Mouse (Mus musculus): Measurements from ENCODE around the gene Gzma.
A peak's percentile ranks its signal among the peaks of the same experiment; 100 is the strongest.

The Gzma gene

DNA sequence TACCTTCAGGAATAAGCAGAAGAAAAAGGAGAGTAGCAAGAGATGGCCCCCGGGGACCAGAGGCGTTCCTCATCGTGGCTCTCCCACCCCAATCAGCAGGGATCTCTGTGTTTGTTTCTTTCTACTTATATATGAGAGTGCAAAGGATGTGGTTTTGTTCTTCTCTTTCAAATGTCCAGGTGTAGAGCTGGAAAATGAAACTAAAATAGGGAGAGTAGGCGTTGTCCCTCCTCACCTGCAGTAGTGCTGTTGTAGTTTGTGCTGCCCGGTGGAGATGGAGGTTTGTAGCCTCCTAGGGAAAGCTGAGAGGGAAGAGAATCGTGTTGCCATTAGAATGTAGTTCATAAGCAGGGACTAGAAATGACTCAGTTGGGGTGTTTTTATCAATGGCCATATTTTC, at the start of gene Gzma:
Gene Gzma, minus strand, starts transcription at position 103 of the 400 bp plus-strand sequence.
- no peak for DNase-seq (ENCODE audit: low spot score in 2 of 2)

DNA sequence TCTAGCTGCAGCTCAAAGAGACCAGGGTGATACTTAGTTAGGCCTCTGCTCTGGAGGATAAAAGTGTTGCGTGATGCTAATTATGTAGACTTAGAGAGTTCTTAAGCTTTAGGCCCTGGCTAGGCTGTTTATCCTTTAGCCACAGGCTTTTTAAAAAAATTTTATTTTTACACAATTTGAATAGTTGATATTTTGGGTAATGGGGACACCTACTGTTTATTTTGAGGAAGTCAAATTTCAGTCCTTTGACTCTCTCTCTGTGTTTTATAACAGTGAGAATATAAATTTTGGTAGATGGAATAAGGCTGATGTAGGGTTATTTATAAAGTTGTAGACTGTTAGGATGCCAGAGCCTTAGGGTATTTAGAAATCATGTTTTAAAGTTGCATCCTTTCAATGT, 38.8 kb upstream of the Gzma start:
- DNase-seq (ENCODE audit: low spot score in 2 of 2), result no peak

DNA sequence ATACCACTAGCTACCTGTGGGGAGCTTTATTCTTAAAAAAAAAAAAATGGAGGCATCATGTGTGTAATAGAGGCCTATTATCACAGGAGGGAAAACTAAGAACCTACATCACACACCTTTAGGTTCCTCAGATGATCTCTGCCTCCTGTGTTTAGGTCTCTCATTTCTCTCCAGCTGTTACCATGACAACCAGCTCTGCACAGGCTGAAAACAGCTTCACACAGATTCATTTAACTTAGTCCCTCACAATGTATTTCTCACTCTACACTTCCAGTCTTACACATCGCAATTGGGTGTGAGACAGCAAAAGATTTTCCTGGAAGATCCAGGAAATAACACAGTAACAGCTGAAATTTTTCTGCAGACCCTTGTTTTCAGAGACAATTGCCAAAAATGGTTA, 29.2 kb upstream of the Gzma start:
- DNase-seq (ENCODE audit: low spot score in 2 of 2), result no peak

DNA sequence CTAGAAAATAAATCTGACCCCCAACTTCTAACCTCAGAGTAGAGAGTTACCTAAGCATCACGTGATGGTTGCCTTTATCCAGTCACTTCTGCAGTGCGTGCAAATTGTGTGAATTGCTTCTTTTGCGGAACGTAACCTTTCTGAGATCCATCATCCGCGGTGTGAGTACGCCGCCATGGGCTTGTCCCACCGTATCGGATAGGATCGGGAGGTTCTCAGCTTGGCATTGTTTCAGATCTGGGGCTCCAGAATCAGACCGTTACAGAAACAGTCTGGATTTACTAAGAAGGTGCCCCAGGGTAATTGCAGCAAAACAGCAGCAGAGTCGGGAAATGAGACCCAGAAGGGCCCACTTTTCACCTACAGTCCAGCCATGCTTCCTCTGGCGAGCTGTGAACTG, 20.5 kb upstream of the Gzma start:
- no peak for DNase-seq (ENCODE audit: low spot score in 2 of 2)

DNA sequence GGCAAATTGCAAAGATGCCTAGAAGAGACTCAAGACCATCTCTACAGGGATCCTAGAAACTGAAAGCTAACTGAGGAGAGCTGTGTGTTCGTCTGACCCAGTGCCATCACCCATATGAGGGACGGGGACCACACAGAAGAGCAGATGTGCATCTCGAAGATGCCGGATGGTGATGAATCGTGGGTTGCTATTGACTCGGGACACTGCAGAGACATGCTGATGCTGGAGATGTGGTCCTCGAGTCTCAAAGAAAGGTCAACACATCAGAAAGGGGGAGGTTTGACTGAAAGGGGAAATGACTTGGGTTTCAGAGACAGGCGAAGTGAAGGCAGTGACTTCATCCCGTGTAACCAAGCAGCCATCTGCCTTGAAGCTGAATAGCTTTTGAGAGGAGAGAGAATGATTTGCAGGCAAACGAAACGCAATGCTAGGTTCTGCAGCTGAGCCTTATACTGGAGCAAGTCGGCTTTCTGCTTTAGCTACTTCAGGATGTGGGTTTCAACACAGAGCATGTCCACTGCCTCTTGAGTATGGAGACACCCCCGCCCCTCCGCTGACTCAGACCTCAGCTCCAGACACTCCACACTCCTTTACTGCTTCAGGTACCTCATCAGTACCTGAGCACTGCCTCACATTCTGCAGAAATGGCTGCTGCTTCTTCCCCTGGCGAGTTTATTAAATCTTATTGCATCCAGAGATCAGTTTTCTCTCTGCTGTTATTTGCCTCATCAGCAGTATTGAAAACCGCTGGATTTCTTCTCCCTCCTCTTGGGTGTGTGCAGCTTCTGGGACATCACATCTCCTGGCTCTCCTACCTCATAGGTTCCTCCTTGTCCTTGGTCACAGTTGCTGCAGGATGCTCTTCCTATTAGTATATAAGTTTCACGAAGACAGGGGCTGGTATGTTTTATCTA, 19.8 kb upstream of the Gzma start:
- DNase-seq (ENCODE audit: low spot score in 2 of 2), result no peak

DNA sequence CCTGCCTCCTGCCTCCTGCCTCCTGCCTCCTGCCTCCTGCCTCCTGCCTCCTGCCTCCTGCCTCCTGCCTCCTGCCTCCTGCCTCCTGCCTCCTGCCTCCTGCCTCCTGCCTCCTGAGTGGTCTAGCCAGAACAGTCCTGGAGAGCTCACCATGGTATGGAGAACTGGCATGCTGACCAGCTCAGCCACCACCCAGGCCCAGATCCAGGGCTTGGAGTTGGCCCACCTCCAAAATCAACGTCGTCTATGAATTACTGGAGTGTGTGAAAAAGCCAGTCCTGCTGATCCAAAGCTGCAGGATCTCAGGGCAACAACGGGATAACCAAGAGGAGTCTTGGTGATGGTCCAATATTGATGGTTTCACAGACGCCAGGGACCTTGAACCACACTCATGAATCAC, 18.2 kb upstream of the Gzma start:
- no peak for DNase-seq (ENCODE audit: low spot score in 2 of 2)

DNA sequence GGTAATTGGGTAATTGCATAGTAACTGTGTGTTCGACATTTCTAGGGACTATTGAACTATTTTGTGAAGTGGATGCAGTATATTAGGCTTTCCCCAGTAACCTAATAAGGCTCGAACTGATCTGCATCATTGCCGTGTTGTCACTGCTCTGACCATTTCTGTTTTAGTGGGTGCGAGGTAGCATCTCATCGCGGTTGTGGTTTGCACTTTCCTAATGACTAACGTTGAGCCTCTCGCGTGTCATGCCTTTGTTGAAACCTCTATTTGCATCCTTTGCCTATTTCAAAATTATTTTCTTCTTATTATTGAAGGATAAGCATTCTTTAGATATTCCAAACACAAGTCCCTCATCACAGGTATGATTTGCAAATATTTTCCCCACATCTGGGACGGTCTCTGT, 4.0 kb upstream of the Gzma start:
- DNase-seq (ENCODE audit: low spot score in 2 of 2), result no peak

DNA sequence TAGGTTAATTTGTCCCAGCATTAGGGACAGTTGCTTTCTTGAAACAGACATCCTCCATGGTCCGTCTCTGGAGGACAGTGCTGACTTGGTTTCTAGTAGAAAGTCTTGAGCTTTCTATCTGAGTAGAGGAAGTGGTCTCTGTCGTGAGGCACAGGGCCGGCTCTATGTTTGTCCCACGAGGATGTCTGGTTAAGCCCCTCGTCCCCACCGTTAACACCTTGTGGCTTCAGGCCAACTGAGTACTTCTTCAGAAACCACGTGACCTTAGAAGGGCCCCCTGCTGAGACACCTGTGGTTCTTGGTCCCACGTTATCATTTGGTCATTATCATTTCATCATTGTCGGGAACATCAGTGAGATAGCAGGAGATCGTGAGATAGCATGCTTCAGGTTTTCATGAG, 1.0 kb upstream of the Gzma start:
- DNase-seq (ENCODE audit: low spot score in 2 of 2), result no peak

DNA sequence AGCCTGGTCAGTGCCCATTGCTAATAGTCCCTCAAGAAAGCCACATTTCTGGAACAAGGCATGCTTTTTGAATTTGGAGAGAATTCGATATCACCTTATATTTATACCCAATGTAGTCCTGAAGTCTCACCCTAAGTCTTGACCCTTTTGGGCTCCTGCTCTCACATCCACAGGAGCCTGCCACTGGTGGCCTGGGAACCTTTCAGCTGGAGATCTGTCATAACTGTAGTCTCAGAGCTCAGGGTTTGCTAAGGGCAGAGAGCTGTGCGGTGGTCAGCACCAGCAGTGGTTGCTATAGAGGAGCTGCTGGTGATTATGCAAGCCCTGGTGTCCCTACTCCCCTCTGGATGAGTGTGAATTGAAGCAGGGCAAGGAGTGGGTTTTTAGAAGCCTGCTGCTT, 2.4 kb downstream of the Gzma start:
- DNase-seq (ENCODE audit: low spot score in 2 of 2), result no peak

DNA sequence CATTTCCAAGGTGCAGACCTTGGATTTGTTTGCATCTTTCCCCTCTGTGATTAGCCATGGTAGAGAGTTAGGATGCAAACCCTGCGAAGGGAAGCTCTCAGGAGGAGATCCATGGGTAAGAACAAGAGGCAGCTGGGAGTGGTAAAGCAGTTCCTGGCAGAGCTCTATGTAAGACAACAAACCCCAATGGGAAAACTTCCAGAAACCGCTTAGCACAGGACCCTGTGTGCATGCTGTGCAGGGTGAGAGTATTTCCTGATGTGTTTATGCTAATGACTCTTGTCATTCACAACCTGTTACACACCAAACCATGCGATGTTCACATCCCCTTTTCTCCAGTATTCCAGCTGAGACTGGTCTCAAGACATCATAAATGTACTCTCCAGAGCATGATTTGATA, 3.8 kb downstream of the Gzma start:
- no peak for DNase-seq (ENCODE audit: low spot score in 2 of 2)

DNA sequence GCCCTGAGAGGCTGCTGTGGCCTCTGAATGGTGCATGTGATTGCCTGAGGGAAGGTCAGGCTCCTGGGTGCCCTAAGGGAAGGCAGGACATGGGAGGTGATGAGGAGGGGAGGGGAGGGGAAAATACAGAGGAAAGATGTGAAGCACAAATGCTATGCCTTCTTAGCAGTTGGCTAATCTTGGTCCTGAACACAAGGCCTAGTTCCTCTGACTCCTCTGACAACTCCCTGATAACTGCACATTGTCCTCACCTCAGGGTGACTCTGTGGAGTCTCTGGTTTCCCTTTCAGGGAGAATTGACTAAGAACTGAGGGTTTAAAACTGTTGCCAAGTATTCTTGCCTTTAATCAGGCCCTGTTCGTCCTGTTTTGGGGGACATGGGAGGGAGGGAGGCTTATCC, 6.2 kb downstream of the Gzma start:
- no peak for DNase-seq (ENCODE audit: low spot score in 2 of 2)

DNA sequence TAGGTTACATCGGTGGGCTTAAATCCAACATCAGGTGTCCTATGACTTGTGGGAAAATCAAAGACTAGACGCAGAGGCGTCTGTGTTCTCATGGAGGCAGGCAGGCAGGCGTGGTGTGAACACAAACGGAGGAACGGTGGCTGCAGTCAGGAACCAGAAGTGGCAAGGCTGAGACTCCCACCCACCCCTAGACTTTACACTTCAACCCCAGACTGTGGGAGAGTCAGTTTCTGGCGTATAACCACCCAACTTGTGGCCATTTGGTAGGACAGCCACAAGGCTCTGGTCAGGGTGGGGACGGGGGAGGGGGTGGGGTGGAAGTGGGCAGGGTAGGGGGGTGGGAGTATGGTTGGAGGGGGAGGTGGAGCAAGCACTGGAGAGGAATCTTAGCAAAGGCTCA, 10.3 kb downstream of the Gzma start:
- no peak for DNase-seq (ENCODE audit: low spot score in 2 of 2)

DNA sequence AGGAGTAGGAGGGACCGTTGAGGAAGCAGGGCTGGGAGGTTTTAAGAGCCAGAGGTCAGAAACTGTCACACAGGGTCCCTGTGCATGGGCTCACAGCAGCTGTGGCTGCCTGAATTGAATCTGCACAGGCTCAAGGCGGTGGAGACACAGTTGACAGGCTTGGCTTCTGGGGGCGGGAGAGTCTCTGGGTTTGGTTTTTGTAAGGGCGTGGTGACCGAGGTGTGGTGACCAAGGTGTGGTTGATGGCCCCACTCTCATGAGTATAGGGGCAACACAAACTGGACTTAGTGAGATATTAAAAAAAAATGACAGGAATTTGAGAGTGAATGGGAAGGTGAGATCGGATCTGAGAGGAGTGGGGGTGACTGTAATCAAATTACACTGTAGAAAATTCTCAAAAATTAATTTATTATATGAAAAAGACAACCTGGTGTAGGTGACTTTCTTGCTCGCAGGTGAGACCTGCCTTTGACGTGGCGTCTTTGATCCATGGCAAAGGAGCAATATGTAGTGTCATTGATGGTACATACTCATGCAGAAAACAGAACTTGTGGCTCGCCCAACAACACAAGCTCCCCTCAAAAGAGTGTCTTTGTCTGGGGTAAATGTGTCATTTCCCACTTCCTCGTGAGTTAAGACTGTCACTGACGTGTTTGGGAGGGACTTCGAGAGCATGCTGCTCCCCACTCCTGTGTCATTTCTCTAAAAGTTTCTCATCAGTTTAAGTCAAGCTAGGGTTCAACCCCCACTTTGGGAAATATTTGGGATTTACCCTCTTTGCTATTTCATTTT, 13.4 kb downstream of the Gzma start:
- DNase-seq (ENCODE audit: low spot score in 2 of 2), result no peak

DNA sequence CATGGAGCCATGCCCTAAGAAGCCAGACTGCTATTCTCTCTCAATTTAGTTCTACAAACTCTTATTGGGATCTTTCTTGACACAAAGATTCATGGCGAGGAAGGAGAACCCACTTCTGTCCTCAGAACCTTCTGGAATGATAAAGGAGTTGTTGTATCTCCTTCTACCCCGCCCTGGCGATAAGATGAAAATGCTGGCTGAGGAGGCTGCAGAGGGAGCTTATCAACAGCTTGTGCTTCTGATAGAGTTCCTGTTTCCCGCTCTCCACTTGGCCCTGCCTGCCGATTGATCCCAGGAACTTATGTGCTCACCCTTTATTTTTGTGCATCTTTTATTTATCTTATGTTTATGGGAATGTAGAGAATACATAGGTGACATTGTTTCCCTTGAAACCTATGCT, 16.0 kb downstream of the Gzma start:
- no peak for DNase-seq (ENCODE audit: low spot score in 2 of 2)

DNA sequence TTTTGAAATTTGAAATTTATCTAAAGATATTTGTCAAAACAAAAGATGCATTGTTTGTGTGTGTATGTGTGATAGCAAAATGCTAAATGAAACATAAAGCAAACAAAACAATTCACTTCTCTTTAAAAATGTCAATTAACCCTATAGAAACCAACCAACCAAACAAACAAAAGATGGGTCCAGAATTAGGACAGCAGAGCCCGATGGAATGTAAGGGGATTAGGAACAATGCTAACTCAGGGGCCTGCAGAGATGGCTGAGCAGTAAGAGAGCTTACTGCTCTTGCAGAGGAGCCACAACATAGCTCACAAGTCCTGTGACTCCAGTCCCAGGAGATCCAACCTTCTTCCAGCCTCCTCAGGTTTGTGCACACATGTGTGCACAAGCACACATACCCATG, 18.7 kb downstream of the Gzma start:
- no peak for DNase-seq (ENCODE audit: low spot score in 2 of 2)

DNA sequence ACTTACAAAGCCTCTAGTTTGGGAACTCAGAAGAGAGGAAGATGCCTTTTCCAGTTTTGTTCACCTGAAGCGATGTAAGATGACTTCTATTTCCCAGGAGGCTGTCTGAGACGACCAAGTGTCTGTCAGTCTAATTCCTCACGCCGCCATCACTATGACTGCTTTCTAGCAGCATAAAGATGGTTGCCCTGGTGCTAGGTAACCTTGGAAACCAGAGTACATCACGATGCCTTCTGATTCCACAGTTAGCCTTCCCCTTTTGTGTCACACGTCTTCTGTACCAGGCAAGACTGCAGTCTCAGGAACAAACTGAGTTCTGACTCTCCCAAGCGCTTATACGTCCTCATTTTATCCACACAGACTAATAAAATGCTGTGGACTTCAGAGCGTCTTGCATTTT, 21.8 kb downstream of the Gzma start:
- DNase-seq (ENCODE audit: low spot score in 2 of 2), result no peak

DNA sequence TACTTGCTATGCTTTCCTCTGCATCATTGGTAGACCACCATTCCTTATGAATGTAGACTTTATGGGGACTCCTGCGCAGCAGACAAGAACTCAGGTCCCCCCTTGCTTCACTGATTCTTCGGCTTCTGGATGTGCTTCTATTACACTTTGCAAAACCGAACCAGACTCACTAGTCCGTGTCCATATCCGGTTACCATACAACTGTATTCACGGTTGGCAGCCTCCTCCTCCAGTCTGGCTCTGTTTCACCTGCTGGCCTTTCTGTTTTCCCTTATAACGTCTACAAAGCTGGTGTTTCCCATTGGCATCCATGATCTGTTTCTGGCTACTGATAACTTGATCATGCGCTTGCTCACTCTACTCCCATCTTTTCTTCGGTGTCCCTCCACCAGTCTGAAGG, 36.2 kb downstream of the Gzma start:
- DNase-seq (ENCODE audit: low spot score in 2 of 2), result no peak

DNA sequence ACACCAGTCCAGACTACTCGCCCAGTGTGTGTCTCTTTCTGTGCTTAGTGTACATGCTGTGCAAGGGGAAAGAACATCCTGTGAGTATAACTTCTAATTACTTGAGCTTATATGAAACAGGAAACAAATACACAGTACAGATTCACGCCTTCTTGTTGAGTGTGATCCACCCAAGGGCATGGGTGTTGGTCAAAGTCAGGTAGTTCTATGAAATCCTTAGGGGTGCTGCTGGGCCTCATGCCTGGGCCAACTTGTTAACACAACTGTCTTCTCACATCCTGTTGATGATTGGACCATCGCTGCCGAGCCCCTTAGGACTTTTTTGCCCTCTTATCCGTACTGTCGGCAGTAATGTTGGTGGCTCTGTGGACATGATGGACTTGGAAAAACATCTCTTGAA, 39.0 kb downstream of the Gzma start:
- DNase-seq (ENCODE audit: low spot score in 2 of 2), result no peak

DNA sequence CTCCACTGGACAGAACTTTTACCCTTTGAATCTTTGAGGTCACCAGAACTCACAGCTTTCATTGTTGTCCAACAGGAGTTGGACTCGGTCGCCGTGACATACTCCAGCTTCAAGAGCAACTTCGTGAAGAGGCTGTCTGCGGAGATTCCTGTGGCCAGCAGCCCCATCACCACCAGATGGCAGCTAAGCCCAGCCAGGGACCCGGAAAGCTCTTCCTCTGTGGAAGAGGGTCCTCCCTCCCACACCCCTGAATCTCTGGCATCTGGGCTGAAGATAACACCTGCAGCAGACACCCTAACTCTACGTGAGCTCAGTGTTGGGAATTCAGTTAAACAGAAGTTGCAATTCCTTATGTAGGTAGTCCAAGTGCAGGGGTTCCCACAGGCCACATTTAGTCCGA, 45.0 kb downstream of the Gzma start:
- DNase-seq (ENCODE audit: low spot score in 2 of 2), result no peak

DNA sequence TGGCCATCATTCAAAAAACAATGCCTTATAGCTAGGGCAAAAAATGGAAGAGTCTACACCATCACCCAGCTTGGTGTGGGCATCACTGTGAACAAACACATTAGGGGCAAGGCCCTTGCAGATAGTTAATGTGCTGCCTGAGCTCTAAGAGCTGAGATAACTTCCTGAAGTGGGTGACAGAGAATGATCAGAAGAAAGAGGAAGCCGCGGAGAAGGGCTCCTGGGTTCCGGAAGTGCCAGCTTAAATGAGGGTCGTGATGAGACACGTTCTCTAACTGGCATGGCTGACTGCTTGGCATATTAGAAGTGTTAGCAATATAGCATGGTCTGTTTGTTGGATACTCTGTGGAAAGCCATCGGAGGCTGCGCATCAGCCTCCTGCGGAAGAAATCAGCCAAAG, 46.6 kb downstream of the Gzma start:
- DNase-seq (ENCODE audit: low spot score in 2 of 2), result no peak

DNA sequence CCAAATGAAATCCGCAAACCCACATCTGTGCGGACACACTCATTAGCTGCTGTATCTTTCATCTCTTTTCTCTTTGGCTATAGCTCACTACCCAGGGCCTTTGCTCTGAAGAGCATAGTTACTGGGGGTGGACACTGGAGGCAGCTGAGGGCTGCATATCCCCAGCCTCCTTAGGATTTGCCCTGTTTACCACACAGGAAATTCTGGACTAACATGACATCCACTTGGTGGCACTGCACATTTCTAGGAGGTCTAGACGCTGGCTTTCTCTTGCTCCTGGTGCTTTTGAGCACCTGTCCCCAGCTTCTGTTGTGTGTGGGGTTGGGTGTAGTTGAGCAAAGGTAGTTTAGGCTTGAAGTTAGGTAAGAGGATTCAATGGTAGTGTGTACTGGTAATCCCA, 53.1 kb downstream of the Gzma start:
- DNase-seq (ENCODE audit: low spot score in 2 of 2), result no peak

DNA sequence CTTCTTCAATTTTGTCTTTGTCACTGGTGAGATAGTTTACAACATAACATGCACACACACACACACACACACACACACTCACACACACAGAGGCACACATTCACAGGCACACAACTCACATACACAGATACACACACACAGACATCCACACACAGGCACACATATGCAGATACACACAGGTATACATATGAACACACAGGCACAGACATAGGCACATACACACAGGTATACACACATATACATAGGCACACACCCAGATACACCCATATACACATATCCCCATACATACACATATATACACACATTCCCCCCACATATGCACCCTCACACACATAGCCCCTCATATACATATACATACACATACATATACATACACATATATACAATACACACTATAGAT, 53.8 kb downstream of the Gzma start:
- DNase-seq (ENCODE audit: low spot score in 2 of 2), result no peak

DNA sequence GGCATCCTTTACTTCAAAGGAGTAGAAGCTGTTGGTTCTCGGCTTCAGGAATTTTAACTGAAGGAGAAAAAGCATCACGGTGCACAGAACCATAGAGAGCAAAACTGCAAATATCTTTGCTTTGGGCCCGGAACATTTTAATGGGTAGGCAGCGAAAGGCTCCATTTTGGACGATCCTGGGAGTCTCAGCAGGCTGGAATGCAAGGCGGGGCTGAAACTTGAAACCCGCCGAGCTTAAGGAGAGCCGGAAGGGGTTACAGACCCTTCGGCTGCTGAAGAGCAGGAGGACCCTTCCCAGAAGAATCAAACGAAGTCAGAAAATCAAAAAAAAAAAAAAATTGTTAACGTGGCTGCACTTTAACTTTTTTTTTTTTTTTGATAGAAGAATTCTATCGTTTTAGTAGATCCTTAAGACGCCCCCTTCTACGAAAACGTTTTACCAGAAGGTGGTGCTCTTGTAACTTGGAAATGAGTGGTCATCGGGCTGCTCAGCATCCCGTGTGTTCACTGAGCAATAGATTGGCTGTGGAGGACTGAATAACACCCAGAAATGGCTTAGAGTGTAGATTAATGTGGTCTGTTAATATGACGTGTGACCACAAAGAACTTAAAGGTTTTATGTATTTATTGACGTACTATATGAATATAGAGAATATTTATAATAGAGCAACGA, 54.4 kb downstream of the Gzma start, which contains the start of gene Gpx8:
Gene Gpx8, minus strand, starts transcription at position 200 of the 673 bp plus-strand sequence.
- DNase-seq (ENCODE audit: low spot score in 2 of 2), result peak in 1 of 2 experiments; percentile 14
